Mouse (Mus musculus) layer of hippocampus, adult 8-10 months (tissue): Measurements from ENCODE around the gene Lyzl4. TPM values are rescaled to one million over a fixed set of nuclear protein-coding genes. Genes with fewer than 3 reads are reported as not detected.

ENCODE experiments used
- DNase-seq, 2 experiments: peaks; one replicate each; pipeline ENCODE4 v3.0.0; 2022; ENCODE audit warnings: low spot score in 2 of 2
- total RNA-seq, 4 experiments: library from RNA; stranded (reverse); gene quantifications; 2 replicates each; pipeline ENCODE4 v1.2.4; 2022

Lyzl4 gene
- total RNA-seq: 1 to 10 TPM in 3 of 4 experiments, under 1 TPM in 1; 0.80 to 4.4 (median 3.2) TPM

DNA sequence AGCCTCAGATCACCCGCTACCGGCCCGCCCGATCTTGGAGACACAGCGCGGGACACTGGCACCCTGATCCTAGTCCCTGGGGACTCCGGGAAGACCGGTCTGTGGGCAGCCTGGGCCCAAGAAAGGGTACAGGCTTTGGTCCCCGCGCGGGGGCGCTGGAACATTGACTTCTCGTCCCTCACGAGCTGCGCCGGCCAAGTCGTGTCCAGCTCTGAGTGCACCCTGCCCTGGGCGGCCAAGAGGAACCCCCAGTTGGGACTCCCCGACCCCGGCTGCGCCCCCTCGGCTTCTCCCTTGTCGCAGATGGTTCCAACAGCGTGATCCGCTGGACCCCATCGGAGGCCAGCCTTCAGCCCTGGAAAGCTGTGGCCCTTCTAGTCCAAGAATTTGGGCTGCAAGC lies at the start of gene Lyzl4:
Lyzl4 (minus strand) TSS at position 96 of the 400 bp plus-strand sequence.
- DNase-seq: peak; percentile 59 to 71

- DNase-seq: no peak
These were observed 48.8 kb upstream of the Lyzl4 start for GRCm38 (mm10) chr9:121690734-121691133.

- DNase-seq: peak; percentile 66 to 79
These were observed 48.3 kb upstream of the Lyzl4 start for GRCm38 (mm10) chr9:121690200-121690651.

DNA sequence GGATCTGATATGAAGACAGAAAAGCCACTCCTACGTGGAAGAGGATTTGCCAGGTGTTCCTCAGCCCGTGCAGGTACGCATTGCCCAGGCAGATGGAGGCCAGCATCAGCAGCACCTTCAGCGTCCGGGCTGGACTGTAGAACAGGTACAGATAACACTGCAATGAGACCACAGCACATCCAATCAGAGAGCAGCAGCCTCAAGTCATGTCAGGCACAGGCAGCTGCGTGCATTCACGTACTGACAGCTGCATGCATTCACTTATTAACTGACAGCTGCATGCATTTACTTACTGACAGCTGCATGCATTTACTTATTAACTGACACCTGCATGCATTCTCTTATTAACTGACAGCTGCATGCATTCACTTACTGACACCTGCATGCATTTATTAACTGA lies 42.8 kb upstream of the Lyzl4 start:
- no peak for DNase-seq

GRCm38 (mm10) chr9:121682037-121682680 lies 40.3 kb upstream of the Lyzl4 start:
- DNase-seq: no peak

- DNase-seq: no peak
These were observed 39.3 kb upstream of the Lyzl4 start for GRCm38 (mm10) chr9:121681191-121681590.

GRCm38 (mm10) chr9:121679549-121679948 lies 37.7 kb upstream of the Lyzl4 start:
- DNase-seq: no peak

GRCm38 (mm10) chr9:121677476-121677875 lies 35.6 kb upstream of the Lyzl4 start:
- no peak for DNase-seq

DNA sequence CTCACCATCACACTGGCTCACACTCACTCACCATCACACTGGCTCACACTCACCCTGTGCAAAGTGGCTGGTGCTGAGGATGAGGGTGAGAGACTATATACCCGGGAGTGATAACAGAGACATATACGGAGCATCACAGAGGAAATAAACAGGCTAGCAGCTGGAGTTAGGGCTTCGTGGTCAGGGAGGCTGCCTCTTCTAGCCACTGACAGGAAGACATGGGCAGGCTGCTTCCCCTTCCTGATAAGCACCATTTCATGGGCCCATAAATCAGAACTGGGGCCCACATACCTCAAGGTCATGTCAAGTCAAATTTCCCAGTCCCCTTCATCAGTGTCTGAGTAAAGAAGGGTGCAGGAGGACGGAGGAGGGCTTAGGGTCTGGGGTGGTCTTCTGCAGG lies 35.2 kb upstream of the Lyzl4 start:
- DNase-seq: no peak

GRCm38 (mm10) chr9:121675556-121675955 lies 33.7 kb upstream of the Lyzl4 start:
- DNase-seq: no peak

GRCm38 (mm10) chr9:121675011-121675410 lies 33.1 kb upstream of the Lyzl4 start:
- DNase-seq: no peak

DNA sequence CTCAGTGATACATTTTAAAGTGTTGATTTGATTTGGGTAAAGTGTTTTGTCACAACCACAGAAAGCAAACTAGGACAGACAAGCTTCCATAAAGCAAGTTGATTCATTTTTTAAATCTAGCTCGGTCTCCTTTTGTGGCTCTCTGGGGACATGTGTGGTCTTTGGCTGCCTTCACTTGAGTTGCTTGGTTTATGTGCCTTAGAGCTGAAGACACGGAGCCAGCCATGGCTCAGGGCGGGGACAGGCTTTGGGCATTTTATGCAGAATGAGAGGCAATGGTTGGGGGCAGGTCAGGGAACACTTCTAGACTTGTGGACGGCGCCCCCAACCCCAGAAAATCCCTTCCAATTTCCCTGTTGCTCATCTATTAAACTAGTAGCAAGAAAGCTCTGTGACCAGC lies 31.8 kb upstream of the Lyzl4 start:
- no peak for DNase-seq

- DNase-seq: no peak
These were observed 30.4 kb upstream of the Lyzl4 start for GRCm38 (mm10) chr9:121672311-121672710.

- DNase-seq: no peak
These were observed 29.4 kb upstream of the Lyzl4 start for GRCm38 (mm10) chr9:121671300-121671699.

DNA sequence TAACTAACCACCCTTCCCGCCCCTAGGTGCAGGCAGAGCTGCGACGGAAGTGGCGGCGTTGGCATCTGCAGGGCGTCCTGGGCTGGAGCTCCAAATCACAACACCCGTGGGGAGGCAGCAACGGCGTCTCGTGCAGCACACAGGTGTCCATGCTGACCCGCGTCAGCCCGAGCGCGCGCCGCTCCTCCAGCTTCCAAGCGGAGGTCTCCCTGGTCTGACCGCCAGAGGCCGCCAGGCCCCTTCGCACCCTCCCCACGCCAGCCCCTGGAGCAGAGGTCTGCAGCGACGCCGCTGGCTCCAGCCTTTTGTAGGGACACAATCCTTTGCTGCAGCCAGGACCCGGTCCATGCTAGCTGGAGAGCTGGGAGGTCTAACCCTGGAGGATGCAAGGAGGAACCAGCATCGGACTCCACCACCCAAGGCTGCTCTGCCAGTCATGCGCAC lies 27.5 kb upstream of the Lyzl4 start:
- no peak for DNase-seq

DNA sequence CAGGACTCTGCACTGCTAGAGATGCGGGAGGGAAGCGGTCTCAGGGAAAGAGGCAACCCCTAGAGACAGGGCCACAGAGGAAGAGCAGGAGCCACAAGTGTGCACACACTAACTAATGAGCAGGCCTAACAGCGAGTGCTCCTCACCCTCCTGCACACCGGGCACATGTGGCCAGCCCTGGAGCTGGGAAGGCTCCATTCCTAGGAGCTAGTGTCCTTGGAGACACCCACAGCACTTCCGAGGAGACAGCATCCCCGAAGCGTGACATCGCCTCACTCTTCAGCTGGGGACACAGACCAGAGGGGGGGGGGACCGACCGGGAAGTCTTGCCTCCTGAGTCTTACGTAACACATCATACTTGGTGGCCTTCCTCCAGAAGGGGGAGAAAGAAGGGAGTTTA lies 25.9 kb upstream of the Lyzl4 start:
- DNase-seq: no peak

DNA sequence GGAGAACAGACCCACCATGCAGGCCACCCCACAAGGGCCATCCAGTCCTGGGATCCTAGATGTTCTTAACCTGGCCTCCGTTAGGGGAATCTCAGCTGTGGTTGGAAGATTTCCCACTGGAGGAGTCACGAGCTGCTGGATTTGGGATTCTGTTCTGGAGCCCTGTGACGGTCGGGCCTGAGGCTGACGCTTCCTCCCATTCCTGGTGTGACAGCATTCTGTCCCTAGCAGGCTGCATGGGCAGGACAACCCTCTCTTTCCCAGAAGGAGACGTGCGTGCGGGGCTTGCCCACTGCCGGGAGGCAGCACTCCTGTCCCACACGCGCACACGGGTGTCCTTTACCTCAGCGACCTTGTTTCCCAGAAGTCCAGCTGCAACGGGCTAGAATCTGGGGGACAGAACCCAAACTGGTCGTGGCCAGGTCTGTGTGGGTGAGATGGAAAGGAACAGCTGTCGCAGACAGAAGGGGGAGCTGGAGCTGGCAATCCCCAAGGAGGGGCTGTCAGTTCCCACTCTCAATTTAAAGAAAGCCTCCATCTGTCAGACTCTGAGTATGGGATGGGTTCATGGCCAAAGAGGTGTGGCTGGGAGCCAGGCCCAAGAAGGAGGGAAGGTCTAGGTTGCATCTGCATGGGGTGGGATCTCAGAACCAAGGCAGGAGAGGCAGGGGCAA lies 25.2 kb upstream of the Lyzl4 start:
- peak in 1 of 2 experiments; percentile 52 for DNase-seq

DNA sequence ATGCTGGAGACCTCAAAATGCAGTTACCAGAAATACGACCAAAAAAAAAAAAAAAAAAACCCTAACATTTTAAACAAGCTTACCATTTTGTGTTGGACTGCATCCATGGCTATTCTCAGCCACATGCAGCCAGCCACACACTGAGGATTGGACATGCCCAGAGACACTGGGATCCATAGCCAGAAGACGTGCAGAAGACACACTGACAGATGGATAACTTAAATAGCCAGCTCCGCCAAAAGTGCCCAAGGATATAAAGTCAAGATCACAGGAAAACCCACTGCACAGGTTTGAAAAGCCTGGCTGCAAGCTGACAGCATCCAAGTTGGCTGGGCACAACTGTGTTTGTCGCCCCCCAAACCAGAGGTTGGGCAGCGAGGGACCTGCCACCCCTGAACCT lies 22.2 kb upstream of the Lyzl4 start:
- DNase-seq: no peak

DNA sequence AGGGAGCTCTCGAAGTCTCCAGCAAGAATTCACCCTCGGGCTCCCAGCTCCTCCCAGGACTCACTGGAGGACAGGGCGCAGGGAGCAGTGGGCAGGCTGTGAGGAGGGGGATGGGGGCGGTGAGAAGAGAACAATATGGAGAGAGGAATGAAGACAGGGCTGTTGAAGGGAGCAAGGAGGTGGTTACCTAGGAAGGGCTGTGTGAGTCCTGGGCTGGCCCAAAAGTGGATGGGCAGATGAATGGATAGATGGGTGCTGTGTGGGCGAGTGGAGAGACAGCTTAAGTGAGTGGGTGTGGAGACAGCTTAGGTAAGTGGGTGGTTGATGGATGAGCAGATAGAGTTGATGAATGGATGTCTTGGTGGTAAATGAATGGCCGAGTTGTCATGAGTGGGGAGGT lies 21.6 kb upstream of the Lyzl4 start:
- DNase-seq: no peak

- no peak for DNase-seq
These were observed 17.9 kb upstream of the Lyzl4 start for GRCm38 (mm10) chr9:121659791-121660190.

DNA sequence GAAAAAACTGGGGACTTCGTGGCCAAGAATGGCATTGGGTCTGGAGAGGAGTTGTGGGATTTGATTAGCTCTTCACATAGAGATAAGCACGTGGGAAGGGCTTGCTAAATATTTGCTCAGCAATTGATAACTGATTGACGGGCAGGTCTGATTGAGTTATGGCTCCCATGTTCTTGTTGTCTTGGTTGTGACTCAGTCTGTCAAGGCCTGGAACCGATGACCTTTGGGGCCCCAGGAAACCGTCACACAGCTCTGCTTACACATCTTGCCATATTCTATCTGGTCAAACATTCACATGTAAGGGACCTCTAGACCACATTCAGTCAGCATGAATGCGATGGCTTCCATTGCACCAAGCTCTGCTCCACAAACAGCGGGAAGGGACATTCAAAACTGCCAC lies 16.4 kb upstream of the Lyzl4 start:
- DNase-seq: no peak

- no peak for DNase-seq
These were observed 15.2 kb upstream of the Lyzl4 start for GRCm38 (mm10) chr9:121657143-121657542.

GRCm38 (mm10) chr9:121656322-121656721 lies 14.4 kb upstream of the Lyzl4 start:
- DNase-seq: no peak
